Mouse (Mus musculus) cerebellum, adult 2 months (tissue): ENCODE results near the gene Cd300ld5. TPM values are rescaled to one million over a fixed set of nuclear protein-coding genes. Genes with fewer than 3 reads are reported as not detected.
"Not testable (repeated sequence)": the region's sequence is repeated elsewhere in the genome, so short reads cannot be mapped to it uniquely, and the experiment has no call there.

Source experiments
- DNase-seq, 2 experiments: peaks; one replicate each; pipeline ENCODE4 v3.0.0; 2021
- H3K27ac ChIP-seq: fragments of 200-500 bp; 2 replicates; pipeline ENCODE4 v1.5.1; 2012; ENCODE audit warnings: low read length, control low read depth, inconsistent platforms; ENCODE audit not compliant: insufficient read depth
- H3K27me3 ChIP-seq: fragments of 200-500 bp; 2 replicates; pipeline ENCODE4 v1.6.1; 2012; ENCODE audit warnings: inconsistent platforms, mild to moderate bottlenecking, low read length, moderate library complexity; ENCODE audit not compliant: control insufficient read depth, insufficient read depth
- H3K4me1 ChIP-seq: fragments of 200-500 bp; 2 replicates; pipeline ENCODE4 v1.6.1; 2011; ENCODE audit warnings: low read length; ENCODE audit not compliant: control insufficient read depth, insufficient read depth
- H3K4me3 ChIP-seq: fragments of 200-500 bp; replicated peaks from 2 replicates; pipeline ENCODE3; 2011; ENCODE audit warnings: mild to moderate bottlenecking, low read depth, low read length, control low read depth; ENCODE audit not compliant: insufficient read depth
- CTCF ChIP-seq: fragments of 200-500 bp; IDR thresholded peaks from 2 replicates; pipeline ENCODE4 v1.5.1; 2011; ENCODE audit warnings: low read depth, mild to moderate bottlenecking, control low read depth, low read length, moderate library complexity, borderline replicate concordance; ENCODE audit not compliant: insufficient read depth
- POLR2A ChIP-seq: fragments of 200-500 bp; IDR thresholded peaks from 2 replicates; pipeline ENCODE4 v1.6.1; 2011; ENCODE audit warnings: low read length, control low read depth, borderline replicate concordance; ENCODE audit not compliant: insufficient read depth
- WGBS: fragments of 180-500 bp; shearing (Covaris S2); methylation state at CpG from one replicate; pipeline ENCODE4 v1.1.7; 2018; 5-methylcytosine and 5-hydroxymethylcytosine counted together
- polyA plus RNA-seq: library from polyadenylated mRNA; depleted of rRNA; stranded (reverse); fragments of >200 nt; gene quantifications from 2 replicates; pipeline ENCODE4 v1.2.3, GENCODE M21; 2012

Gene Cd300ld5
- polyA plus RNA-seq, 1 experiment: 0.84 TPM

DNA sequence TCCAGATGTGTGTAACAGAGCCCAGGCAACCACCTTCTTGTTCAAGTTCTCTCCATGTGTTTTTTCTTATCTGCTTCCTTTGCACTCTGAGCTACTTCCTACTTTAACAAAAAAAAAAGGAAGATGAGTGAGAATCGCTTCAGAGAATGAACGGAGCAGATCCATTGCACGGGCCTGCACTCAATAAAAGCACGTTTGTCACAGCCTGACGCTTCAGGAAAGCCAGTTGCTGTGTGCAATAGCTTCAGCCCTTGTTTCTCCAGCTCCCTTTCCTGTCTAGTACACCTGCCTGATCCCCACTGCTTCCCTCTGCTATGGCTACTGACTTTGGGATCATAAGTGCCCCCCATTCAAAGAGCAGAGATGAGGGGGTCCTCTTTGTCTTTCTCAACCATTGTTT is 24.5 kb upstream of the Cd300ld5 start, which contains the start of gene Cd300e:
Cd300e (minus strand) TSS at position 101 of the 400 bp plus-strand sequence.
- DNase-seq: no peak
- 66% methylated on average over 5 of the region's 5 CpGs for WGBS
- Histone ChIP-seq H3K27ac (no peak within 1 kb of the TSS), H3K4me1 (no peaks in the 10 kb centered on the region; the same call in 1 of the 2 replicates), H3K27me3 (no peaks in the 10 kb centered on the region), H3K4me3 (no peak within 1 kb of the TSS)
- TF ChIP-seq CTCF (no peak), POLR2A (no peak)

DNA sequence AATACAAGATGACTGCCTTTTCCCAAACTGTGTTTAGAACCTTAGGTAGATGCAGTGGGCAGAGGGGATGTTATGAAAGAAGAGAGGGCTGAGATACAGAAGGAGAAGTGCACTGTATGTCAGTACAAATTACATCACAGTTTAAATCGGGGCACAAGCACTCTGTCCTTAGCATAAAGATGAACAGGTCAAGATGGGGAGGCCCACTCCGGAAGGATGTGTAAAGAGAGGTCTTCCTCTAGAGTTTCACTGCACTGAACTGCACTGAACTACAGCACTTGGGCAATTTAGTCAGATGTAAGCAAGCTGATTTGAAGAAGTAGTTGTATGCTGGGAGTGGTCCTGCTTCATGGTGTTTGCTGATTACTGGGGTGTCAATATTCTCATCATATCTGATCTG is 22.2 kb upstream of the Cd300ld5 start:
- Histone ChIP-seq H3K27me3 (no peaks in the 10 kb centered on the region), H3K4me3 (no peak overlapping the region), H3K27ac (no peak overlapping the region), H3K4me1 (peaks cover 4% of the 10 kb centered on the region; the same call in 1 of the 2 replicates)
- no peak for TF ChIP-seq CTCF
- no peak for TF ChIP-seq POLR2A
- no peak for DNase-seq
- 80% methylated on average over 2 of the region's 2 CpGs for WGBS

DNA sequence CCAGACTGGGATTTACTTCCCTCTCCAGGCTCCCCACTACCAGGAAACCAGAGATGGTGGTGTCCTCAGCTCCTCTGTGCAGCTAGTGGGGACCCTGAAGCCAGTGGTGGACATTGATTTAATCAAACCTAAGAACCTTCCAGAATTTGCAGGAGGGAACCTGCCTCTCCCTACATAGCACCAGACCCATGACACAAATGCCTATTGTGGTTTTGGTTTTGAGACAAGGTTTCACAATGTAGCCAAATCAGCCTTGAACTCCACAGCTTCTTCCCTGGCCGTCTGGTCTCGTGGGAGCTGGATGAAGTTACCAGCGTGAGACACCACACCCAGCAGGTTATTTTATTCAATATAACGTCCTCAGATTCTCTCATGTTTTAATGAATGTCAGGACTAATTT is 21.1 kb upstream of the Cd300ld5 start:
- TF ChIP-seq POLR2A: no peak
- no peak for TF ChIP-seq CTCF
- no peak for DNase-seq
- no peak overlapping the region for H3K27ac ChIP-seq
- WGBS: 88% methylated on average over 4 of the region's 4 CpGs
- H3K27me3 ChIP-seq: no peaks in the 10 kb centered on the region
- no peak overlapping the region for H3K4me3 ChIP-seq
- H3K4me1 ChIP-seq: peaks cover 6% of the 10 kb centered on the region; the same call in 1 of the 2 replicates

DNA sequence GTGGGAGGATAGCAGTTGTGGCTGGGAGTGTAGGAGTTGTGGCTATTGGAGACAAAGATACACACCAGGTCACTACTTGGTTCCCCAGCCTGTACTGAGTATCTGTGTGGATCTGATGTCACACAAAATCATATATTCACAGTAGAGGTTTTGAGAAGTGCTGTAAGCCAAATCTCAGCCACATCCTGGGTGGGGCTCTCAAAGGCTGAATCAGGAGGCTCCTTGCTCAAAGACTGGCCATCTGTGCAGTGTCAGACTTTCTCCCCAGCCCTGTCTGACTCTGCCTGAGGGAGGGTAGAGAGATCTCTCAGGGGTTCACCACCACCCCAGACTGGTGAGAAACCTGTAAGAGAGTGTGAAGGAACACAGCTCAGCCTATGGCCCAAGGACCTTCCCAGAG is 17.0 kb upstream of the Cd300ld5 start:
- no peak overlapping the region for H3K27ac ChIP-seq
- peak in 1 of 2 experiments; percentile 20 for DNase-seq
- H3K4me3 ChIP-seq: no peak overlapping the region
- H3K27me3 ChIP-seq: no peaks in the 10 kb centered on the region
- peaks cover 20% of the 10 kb centered on the region for H3K4me1 ChIP-seq
- TF ChIP-seq CTCF (no peak), POLR2A (no peak)

DNA sequence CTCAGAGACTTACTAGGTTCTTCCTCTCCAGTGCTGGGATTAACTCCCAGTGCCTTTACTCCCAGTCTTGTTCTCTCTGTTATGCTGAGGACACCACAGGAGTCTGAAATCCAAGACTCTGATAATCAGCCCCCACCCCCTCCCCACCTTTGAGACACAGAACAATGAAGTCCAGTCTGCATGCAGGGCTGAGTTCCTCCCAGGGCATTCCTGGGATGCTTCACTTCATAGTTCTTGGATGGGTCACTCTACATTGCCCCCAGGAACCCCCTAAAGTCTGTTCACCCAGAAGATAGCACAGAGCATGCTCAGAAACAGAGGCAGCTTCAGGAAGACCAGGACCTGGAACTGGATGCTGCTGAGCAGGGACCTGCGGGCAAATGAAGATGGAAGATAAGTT is 15.4 kb upstream of the Cd300ld5 start:
- Histone ChIP-seq H3K27ac (no peak overlapping the region), H3K27me3 (no peaks in the 10 kb centered on the region), H3K4me3 (no peak overlapping the region), H3K4me1 (peaks cover 29% of the 10 kb centered on the region)
- TF ChIP-seq POLR2A: no peak
- no peak for TF ChIP-seq CTCF
- 94% methylated on average over 1 of the region's 1 CpGs for WGBS
- no peak for DNase-seq

DNA sequence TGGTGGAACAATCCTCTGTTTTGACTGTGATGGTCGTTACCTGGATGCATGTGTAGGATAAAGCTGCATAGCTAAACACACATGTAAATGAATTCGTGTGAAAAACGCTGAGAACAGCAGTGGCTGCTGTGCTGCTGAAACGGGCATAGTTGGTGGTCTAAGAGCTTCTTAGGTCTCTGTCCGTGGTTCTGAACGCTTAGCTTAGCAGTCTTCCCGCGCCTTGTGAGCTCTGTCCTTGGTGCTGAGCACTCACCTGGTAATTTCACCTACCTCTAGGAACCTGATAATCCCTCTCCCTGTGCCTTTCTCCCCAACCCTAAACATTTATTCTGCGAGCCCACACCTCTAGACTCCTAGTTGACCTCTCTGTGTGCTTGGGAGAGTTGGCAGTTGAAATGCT is 14.6 kb upstream of the Cd300ld5 start:
- no peak for TF ChIP-seq CTCF
- no peak for TF ChIP-seq POLR2A
- 72% methylated on average over 9 of the region's 9 CpGs for whole genome bisulfite sequencing
- peaks cover 33% of the 10 kb centered on the region for H3K4me1 ChIP-seq
- H3K4me3 ChIP-seq: no peak overlapping the region
- H3K27me3 ChIP-seq: no peaks in the 10 kb centered on the region
- DNase-seq: no peak
- peak overlapping the region; percentile 4; the same call in 1 of the 2 replicates for H3K27ac ChIP-seq

DNA sequence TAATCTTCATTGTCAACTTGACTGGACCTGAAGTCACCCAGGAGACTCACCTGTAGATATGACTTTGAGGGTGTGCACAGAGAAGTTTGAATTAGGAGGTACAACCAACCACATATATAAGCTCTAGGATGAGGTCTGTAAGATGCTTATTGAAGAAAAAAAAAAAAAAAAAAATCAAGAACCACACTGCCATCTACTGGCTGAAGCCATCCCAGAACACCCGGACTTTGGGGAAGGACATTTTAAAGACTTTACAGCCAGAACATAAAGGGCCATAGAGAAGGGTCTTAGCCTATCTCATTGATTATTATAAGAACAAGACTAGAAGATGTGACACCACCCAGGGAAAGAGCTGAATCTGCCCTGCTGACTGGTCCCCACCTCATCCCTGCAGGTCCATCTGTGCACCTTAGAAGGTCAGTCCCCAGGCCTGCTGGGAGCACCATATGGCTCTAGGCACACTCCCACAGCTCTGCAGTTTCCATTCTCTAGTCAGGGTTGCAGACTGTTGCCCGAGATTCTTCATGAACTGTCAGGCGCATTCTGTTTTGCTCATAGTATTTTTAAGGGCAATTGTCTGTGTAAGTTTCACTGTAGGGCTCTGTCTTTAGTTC is 11.8 kb upstream of the Cd300ld5 start:
- no peak overlapping the region for H3K4me3 ChIP-seq
- peak; percentile 96 to 98 for DNase-seq
- peaks cover 28% of the 10 kb centered on the region for H3K4me1 ChIP-seq
- TF ChIP-seq POLR2A (peak; percentile 47; the same call in 1 of the 2 replicates), CTCF (peak; percentile 41; the same call in 1 of the 2 replicates)
- peak overlapping the region; percentile 95; the same call in 1 of the 2 replicates for H3K27ac ChIP-seq
- H3K27me3 ChIP-seq: no peaks in the 10 kb centered on the region
- WGBS: 9% methylated on average over 3 of the region's 3 CpGs

DNA sequence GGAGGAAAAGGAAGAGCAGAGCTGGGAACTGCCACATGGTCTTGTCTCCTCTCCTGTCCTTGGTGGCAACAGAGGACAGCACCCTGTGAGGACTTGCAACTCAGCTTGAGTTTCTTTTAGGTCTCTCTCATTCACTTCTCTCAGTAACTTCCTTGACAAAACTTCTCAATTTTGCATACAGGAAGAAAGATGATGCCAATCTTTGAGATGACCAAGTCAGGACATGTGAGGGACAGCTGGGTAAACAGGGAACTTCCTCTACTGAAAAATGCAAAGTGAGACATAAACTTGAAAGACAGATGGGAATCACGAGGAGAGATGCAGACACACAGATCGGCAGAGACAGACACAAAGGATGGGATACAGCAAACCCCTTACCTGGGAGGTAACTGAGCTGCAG is 10.7 kb upstream of the Cd300ld5 start, which contains the start of gene Cd300ld3:
Cd300ld3 (minus strand) TSS at position 151 of the 400 bp plus-strand sequence.
- Histone ChIP-seq H3K4me1 (peaks cover 28% of the 10 kb centered on the region), H3K27ac (peak within 1 kb of the TSS; percentile 95), H3K4me3 (no peak within 1 kb of the TSS), H3K27me3 (no peaks in the 10 kb centered on the region)
- peak in 1 of 2 experiments; percentile 63 for DNase-seq
- WGBS: 56% methylated on average over 2 of the region's 2 CpGs
- TF ChIP-seq CTCF: no peak
- TF ChIP-seq POLR2A: no peak

DNA sequence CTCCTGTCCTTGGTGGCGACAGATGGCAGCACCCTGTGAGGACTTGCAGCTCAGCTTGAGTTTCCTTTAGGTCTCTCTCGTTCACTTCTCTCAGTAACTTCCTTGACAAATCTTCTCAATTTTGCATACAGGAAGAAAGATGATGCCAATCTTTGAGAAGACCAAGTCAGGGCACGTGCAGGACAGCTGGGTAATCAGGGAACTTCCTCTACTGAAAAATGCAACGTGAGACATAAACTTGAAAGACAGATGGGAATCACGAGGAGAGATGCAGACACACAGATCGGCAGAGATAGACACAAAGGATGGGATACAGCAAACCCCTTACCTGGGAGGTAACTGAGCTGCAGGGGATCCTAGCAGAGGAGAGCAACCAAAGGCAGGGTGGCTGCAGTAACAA is 10.7 kb downstream of the Cd300ld5 start, which contains the start of gene Cd300ld4:
Cd300ld4 (minus strand) TSS at position 101 of the 400 bp plus-strand sequence.
- not testable (repeated sequence) for DNase-seq, H3K4me1 ChIP-seq, H3K27ac ChIP-seq, H3K4me3 ChIP-seq, H3K27me3 ChIP-seq
- no CpG with 5 or more reads among the region's 6 CpGs for WGBS

DNA sequence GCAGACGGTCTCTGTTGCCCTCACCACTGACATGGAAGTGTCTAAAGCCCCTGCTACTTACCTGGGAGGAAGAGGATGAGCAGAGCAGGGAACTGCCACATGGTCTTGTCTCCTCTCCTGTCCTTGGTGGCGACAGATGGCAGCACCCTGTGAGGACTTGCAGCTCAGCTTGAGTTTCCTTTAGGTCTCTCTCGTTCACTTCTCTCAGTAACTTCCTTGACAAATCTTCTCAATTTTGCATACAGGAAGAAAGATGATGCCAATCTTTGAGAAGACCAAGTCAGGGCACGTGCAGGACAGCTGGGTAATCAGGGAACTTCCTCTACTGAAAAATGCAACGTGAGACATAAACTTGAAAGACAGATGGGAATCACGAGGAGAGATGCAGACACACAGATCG is 21.5 kb downstream of the Cd300ld5 start, which contains the start of gene Cd300ld2:
Cd300ld2 (minus strand) TSS at position 101 of the 400 bp plus-strand sequence.
- not testable (repeated sequence) for H3K27me3 ChIP-seq, H3K4me1 ChIP-seq, H3K27ac ChIP-seq, DNase-seq, H3K4me3 ChIP-seq
- WGBS: no CpG with 5 or more reads among the region's 7 CpGs
